Mouse (Mus musculus): ENCODE measurements at regions not wholly inside any gene's neighbourhood (a gene's known extent, or its start where the extent isn't known, plus 50 kb on each side); places are given as distances from the start of the nearest gene placed in this dataset.
"Not testable (repeated sequence)": the region's sequence is repeated elsewhere in the genome, so short reads cannot be mapped to it uniquely, and the experiment has no call there.

DNA sequence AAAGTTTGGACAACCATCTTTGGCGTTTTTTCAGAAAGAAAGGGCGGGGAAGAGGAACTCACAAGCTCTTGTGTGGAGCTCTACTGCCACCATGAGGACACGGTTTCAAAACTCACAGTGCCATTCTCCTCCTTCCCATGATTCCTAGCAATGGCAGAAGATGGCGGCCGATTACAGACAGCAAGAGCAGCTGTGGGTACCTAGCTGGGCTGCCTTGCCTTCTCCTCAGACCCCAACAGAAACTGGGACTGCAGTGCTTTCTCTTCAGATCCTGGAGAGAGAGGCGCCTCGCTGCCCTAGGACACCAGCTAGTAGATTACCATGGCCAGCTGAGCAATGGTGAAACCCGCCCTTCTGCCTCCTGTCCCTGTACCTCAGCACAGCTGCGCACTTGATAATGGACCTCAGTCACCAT is 174.2 kb upstream of the Olfr1324 start:
- not testable (repeated sequence) for DNase-seq (ENCODE audit: low spot score)

DNA sequence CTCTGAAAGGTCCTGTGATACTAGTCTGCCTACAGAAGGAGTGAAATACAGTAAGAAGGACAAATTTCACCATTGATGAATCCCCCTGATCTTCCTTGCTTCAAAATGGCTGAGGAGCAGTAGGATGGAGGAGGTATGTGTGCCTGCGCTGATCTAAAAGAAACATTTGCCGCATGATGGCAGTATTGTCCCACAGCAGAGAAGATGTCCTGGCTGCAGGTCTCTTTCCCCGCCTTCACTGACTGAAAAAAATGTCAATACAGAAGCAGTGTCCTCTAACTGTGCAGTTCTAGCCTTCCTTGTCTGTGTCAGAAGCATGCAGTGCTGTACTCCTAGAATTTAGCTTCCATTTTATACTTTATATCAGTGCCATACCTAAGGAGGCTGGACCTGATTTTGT is 172.0 kb upstream of the Olfr1324 start:
- not testable (repeated sequence) for DNase-seq (ENCODE audit: low spot score)

DNA sequence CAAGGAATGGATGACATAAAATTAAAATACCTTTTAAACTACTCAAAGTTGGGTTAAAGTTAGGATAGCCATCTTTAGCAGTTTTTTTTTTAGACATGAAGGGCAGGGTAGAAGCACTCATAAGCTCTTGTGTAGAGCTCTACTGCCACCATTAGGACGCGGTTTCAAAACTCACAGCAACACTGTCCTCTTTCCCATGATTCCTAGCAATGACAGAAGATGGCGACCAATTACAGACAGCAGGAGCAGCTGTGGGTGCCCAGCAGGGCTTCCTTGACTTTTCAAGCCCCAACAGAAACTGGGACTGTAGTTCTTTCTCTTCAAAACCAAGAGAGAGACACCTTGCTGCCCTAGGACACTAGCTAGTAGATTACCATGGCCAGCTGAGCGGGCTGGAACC is 171.5 kb upstream of the Olfr1324 start:
- no peak for DNase-seq (ENCODE audit: low spot score)

DNA sequence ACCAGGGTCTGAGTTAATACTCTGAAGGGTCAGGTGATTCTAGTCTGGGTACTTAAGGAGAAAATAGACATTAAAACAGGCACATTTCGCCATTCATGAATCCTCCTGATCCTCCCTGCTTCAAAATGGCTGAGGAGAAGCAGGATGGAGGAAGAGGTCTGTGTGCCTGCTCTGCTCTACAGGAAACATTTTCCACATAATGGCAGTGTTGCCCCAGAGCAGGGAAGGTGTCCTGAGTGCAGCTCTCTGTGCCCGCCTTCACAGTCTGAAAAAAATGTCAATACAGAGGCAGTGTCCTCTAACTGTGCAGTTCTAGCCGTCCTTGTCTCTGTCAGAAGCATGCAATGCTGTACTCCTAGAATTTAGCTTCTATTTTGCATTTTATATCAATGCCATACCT is 169.3 kb upstream of the Olfr1324 start:
- not testable (repeated sequence) for DNase-seq (ENCODE audit: low spot score)

DNA sequence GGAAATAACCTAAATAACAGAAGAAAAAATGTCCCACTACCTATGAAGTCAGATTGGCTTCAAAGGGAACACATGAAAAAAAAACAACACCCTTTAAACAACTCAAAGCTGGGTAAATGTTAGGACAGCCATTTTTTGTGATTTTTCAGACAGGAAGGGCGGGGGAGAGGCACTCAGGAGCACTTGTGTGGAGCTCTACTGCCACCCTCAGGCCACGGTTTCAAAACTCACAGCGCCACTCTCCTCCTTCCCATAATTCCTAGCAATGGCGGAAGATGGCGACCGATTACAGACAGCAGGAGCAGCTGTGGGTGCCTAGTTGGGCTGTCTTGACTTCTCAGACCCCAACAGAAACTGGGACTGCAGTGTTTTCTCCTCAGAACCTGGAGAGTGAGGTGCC is 168.8 kb upstream of the Olfr1324 start:
- no peak for DNase-seq (ENCODE audit: low spot score)

DNA sequence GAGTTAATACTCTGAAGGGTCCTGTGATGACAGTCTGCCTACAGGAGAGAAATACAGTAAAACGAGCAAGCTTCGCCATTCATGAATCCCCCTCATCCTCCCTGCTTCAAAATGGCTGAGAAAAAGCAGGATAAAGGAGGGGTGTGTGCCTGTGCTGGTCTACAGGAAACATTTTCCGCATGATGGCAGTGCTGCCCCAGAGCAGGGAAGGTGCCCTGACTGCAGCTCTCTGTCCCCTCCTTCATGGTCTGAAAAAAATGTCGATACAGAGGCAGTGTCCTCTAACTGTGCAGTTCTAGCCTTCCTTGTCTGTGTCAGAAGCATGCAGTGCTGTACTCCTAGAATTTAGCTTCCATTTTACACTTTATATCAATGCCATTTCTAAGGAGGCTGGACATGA is 166.7 kb upstream of the Olfr1324 start:
- not testable (repeated sequence) for DNase-seq (ENCODE audit: low spot score)

DNA sequence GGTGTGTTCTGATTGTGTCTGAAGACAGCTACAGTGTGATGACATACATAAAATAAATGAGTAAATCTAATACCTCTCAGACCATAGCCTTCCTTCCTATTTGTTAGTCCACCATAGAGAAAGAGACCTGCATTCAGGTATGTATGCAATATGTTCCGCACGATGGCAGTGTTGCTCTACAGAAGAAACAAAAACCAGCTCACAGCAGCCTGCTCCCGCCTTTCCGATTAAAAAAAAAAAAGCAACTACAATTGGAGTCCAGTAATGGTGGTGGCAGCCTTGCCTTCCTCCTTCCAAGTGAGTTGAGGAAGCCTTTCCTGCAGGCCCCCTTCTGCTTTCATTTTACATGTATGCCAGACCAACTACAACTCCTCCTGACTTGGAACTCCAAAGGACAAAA is 163.2 kb upstream of the Olfr1324 start:
- DNase-seq (ENCODE audit: low spot score), result no peak

DNA sequence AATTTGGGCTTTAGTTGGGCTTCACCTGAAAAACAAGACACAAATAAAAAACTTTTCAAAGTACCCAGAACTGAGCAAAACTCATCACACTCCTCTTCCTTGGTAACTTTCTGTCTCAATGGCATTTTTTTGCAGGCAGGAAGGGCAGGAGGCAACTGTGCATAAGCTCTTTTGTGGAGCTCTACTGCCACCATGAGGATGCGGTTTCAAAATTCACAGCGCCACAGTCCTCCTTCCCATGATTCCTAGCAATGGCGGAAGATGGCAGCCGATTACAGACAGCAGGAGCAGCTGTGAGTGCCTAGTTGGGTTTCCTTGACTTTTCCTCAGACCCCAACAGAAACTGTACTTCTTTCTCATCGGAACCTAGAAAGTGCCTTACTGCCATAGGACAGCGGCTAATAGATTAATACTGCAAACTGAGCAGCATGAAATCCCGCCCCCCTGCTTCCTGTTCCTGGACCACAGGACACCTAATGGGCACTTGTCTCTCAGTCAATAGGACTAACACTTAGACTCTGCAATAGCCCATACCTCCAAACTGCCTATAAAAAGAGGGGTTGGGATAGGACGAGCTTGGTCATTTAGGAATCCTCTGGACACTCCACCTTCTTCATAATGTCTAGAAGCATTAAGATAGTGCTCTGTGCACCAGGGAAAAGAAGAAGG is 162.5 kb upstream of the Olfr1324 start:
- DNase-seq (ENCODE audit: low spot score), result no peak

DNA sequence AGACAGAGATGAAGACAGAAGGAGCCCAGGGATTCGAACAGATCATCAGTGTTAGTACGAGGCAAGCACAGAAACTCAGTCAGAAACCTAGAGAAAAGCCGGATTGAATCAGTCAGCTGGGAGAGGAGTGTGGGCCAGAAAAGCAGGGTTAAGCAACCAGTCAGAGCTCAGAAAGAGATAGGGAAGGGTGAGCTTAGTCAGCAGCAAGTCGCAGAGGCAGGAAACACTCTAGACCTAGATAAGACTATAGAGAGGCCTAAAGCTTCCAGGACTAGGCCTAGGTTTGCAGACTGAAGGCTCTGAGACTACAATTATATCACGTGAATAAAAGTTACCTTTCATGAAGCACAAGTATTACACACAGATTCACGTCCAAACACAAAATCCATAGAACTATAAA is 160.6 kb upstream of the Olfr1324 start:
- DNase-seq (ENCODE audit: low spot score), result no peak

DNA sequence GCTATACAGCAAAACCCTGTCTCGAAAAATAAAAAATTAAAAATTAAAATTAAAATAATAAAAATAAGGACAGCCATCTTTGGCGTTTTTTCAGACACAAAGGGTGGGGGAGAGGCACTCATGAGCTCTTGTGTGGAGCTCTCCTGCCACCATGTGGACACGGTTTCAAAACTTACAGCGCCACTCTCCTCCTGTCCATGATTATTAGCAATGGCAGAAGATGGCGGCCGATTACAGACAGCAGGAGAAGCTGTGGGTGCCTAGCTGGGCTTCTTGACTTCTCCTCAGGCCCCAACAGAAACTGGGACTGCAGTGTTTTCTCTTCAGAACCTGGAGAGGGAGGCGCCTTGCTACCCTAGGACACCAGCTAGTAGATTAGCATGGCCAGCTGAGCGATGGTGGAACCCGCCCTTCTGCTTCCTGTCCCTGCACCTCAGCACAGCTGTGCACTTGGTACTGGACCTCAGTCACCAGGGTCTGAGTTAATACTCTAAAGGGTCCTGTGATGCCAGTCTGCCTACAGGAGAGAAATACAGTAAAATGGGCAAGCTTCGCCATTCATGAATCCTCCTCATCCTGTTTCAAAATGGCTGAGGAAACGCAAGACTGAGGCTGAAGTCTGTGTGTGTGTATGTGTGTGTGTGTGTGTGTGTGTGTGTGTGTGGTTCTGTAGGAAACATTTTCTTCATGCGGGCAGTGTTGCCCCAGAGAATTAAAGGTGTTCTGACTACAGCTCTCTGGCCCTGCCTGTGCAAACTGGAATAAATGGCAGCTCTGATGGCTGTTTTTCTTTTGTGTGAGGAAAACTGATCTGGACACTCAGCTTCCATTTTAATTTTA is 155.7 kb upstream of the Olfr1324 start:
- no peak for DNase-seq (ENCODE audit: low spot score)

DNA sequence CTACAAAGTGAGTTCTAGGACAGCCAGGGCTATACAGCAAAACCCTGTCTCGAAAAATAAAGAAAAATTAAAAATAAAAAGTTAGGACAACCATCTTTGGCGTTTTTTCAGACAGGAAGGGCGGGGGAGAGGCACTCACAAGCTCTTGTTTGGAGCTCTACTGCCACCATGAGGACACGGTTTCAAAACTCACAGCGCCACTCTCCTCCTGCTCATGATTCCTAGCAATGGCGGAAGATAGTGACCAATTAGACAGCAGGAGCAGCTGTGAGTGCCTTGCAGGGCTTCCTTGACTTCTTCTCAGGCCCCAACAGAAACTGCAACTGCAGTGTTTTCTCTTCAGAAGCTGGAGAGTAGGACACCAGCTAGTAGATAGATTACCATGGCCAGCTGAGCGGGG is 151.9 kb upstream of the Olfr1324 start:
- DNase-seq (ENCODE audit: low spot score), result no peak

DNA sequence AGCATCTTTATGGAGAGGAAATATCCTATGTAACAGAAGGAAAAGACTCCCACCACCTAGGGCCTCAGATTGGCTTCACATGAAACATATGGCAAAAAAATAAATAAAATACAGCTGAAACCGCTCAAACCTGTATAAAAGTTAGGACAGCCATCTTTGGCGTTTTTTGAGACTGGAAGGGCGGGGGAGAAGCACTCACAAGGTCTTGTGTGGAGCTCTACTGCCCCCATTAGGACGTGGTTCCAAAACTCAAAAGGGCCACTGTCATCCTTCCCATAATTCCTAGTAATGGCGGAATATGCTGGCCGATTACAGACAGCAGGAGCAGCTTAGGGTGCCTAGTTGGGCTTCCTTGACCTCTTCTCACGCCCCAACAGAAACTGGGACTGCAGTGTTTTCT is 148.5 kb upstream of the Olfr1324 start:
- no peak for DNase-seq (ENCODE audit: low spot score)

DNA sequence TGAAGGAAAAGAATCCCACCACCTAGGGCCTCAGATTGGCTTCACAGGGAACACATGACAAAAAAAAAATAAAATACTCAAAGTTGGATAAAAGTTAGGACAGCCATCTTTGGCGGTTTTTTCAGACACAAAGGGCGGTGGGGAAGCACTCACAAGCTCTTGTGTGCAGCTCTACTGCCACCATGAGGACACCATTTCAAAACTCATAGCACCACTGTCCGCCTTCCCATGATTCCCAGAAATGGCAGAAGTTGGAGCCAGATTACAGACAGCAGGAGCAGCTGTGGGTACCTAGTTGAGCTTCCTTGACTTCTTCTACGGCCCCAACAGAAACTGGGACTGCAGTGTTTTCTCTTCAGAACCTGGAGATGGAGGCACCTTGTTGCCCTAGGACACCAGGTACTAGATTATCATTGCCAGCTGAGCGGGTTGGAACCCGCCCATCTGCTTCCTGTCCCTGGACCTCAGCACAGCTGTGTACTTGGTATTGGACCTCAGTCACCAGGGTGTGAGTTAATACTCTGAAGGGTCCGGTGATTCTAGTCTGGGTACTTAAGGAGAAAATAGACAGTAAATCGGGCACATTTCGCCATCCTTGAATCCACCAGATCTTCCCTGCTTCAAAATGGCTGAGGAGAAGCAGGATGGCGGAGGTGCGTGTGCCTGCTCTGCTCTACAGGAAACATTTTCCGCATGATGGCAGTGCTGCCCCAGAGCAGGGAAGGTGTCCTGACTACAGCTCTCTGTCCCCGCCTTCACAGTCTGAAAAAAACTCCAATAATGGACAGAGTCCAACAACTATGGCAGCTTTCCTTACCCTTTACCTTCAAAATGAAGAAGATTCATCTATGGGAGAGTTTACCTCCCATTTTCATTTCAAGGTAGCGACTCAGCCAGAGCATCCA is 144.1 kb upstream of the Olfr1324 start:
- DNase-seq (ENCODE audit: low spot score), result not testable (repeated sequence)

DNA sequence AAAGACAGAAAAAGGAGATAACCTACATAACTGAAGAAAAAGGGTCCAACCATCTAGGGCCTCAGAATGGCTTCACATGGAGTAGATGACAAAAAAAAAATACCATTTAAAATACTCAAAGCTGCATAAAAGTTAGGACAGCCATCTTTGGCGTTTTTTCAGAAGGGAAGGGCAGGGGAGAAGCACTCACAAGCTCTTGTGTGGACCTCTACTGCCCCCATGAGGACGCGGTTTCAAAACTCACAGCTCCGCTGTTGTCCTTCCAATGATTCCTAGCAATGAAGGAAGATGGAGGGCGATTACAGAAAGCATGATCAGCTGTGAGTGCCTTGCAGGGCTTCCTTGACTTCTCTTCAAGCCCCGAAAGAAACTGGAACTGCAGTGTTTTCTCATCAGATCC is 140.8 kb upstream of the Olfr1324 start:
- no peak for DNase-seq (ENCODE audit: low spot score)

DNA sequence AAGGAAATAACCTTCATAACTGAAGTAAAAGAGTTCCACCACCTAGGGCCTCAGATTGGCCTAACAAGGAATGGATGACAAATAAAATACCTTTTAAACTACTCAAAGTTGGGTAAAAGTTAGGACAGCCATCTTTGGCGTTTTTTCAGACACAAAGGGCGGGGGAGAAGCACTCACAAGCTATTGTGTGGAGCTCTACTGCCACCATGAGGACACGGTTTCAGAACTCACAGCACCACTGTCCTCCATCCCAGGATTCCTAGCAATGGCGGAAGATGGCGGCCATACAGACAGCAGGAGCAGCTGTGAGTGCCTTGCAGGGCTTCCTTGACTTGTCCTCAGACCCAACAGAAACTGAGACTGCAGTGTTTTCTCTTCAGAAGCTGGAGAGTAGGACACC is 138.0 kb upstream of the Olfr1324 start:
- DNase-seq (ENCODE audit: low spot score), result no peak

DNA sequence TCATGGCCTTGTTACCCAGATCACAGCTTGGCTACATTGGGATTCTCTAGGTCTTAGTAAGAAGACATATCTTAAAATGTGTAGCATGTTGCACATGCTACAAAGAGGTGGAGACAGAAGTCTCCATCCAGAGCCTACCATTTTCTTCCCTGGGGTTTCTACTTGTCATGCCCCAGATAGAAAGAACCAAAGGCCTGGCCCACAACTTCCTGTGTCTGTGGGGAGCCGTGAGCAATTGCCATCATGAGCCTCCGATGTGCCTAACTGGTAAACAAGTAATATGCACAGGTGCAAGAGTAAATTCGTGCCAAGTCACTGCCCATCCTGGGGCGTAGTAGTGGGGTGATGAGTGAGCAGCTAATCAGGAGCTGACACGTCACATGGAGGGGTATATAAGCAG is 136.7 kb upstream of the Olfr1324 start:
- DNase-seq (ENCODE audit: low spot score), result not testable (repeated sequence)

DNA sequence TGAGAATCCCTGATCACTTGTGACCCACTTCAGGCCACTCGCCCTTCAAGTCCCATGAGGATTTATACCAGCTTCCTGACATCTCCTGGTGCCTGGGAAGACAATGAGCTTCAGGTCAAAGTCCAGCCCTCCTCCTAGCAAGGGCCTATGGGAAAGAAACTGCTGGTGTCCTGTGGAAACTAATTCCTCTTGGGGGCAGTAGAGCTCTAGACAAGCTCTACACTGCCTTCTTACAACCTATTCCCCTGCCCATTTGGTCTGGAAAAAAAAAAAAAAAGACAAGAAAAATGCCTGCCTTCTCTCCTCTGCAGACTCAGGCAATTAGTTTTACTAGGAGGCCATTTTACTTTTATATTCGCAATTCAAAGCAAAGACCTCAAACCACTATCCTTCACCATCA is 132.6 kb upstream of the Olfr1324 start:
- DNase-seq (ENCODE audit: low spot score), result no peak

DNA sequence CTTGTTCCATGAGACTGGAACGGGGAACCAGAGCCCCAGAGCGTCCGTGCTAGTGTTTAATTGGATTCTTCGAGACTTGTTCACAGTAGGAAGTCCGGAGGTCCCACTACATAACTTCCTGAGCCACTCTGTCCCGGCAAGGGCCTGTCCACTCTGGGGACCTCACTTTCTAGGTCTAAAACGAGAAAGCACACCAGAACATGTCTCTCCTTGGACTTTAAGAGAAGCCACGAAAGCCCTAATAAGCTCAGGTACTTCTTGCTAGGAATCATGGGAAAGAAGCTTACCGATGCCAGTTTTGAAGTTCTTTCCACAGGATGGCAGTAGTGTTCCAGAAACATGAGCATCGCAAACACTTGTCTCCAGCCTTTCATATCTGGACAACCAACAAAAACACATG is 122.0 kb upstream of the Olfr1324 start:
- no peak for DNase-seq (ENCODE audit: low spot score)

DNA sequence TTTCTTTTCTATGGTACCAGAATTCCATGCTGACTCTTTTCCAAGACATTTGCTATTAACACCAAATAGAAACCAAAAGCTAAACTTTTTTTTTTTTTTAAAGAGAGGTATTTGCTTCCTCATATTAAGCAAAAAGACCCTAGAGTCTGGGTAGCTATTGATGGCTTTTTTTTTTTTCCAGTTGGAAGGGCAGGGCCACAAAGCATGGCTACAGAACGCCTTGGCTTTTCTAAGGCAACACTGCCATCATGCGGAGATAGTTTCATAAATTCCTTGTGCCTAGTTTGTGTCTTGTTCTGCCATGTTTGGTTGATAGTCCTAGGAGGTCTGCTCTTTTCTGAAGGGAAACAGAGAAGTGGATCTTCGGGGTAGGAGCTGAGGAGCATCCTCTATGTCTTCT is 121.4 kb upstream of the Olfr1324 start:
- DNase-seq (ENCODE audit: low spot score), result no peak

DNA sequence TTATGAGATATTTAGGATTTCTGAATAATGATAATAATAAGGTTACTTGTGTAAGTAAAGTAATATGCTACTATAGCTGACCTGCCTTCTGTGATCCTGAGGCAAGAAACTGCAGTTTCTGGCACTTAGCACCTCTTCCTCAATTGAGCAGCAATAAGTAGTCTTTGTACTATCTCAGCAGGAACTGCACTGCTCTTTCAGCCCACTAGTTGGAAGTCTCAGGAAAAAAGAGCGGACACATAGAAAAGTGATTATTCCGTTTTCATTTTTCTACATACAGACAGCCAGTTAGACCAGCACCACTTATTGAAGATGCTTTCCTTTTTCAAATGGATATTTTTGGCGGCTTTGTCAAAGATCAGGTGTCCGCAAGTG is 109.5 kb upstream of the Olfr1324 start:
- not testable (repeated sequence) for DNase-seq (ENCODE audit: low spot score)

DNA sequence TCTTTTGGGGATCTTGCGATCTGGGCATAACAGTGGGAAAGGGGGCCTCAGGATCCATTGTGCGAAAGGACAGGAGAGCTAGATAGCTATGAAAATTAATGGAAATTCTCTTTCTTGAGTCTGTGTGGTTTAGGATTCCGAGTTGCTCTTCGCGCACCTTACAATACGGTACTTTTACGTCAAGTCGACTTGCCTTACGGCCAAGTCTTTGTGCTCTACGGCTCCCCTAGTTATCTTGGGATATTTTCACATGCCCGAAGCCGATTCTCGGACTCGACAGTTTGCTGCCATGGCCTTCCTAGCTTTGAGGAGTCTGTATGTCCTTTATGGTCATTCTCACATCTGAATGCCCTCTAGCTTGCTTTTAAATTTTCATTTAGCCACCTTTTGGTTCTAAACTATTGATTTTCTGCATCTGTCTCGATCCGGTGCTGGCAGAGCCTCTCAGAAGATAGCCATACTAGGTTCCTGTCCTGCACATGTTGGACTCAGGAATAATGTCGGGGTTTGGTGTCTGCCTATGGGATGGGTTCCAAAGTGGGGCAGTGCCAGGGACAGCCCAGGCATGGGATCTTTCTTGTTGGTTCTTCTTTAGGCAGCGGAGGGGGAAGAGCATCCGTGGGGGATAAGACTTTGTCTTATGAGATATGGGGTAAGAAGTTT is 109.0 kb upstream of the Olfr1324 start:
- DNase-seq (ENCODE audit: low spot score), result peak; percentile 53

DNA sequence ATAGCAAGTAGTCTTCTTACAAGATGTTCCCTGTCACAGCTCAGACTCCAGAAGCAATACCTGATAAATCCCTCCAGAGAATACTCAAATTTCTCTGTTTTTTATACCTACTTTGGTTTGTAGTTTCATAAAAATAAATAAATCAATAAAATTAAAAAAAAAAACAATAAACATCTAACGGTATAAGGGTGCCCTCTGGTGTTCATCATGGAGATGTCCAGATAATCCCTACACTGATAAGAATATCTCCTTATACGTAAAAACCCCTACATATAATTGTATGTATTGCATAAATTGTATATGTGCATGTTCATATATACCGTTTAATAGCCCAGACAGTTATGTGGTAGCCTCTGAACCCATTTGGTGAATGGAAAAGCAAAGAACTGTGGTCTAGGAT is 75.7 kb upstream of the Olfr1324 start:
- no peak for DNase-seq (ENCODE audit: low spot score)
